12 mouse cellular contexts compared by ENCODE assay signal in genomic region chr3:32059888-32060656, GRCm38 (mm10).
DNase-seq lines count a peak whose midpoint lies in the region; ATAC-seq and TF ChIP-seq lines count a peak whose summit lies in the region.
"Had no signal": no experiment of that assay in that cellular context is flagged by ENCODE, and none has a peak within 500 bp of the region (broad histone marks: within the 10 kb centered on the region; RNA-seq: fewer than 3 reads in every experiment).

No protein-coding gene starts in this region.

- no peak overlapping the region for H3K27ac ChIP-seq in hindbrain, embryonic 13.5 days
- no peak overlapping the region for H3K27ac ChIP-seq in hindbrain, embryonic 12.5 days
- peak overlapping the region; percentile 9; the same call in 1 of the 2 replicates for H3K27ac ChIP-seq in forebrain, embryonic 15.5 days (replicated peaks)
- H3K27ac ChIP-seq in limb, embryonic 14.5 days (replicated peaks; ENCODE audit: low read depth, low read length), result no peak overlapping the region
- no peak overlapping the region for H3K27ac ChIP-seq in intestine, postnatal 0 days (ENCODE audit: low read depth, low read length)
- H3K27ac ChIP-seq: heart, embryonic 15.5 days had no signal

- no peak overlapping the region for H3K4me2 ChIP-seq in hindbrain, embryonic 13.5 days
- no peak overlapping the region for H3K4me2 ChIP-seq in hindbrain, embryonic 12.5 days (replicated peaks)
- no peak overlapping the region for H3K4me2 ChIP-seq in forebrain, embryonic 15.5 days (replicated peaks)
- no peak overlapping the region for H3K4me2 ChIP-seq in limb, embryonic 14.5 days (replicated peaks; ENCODE audit: low read depth, low read length, severe bottlenecking)
- no peak overlapping the region for H3K4me2 ChIP-seq in intestine, postnatal 0 days (replicated peaks; ENCODE audit: low read depth)
- H3K4me2 ChIP-seq: heart, embryonic 15.5 days had no signal

- peak; percentile 73 for DNase-seq in R1 (ENCODE audit: low read depth, low spot score)
- peak; percentile 39 for DNase-seq in limb, embryonic 14.5 days (ENCODE audit: low spot score)
- DNase-seq in adrenal gland, postnatal 25 days, result no peak
- no peak for DNase-seq in thymus, postnatal 25 days
- DNase-seq: cerebellum, adult 2 months; lung, postnatal 14 days had no signal

- no peak for TF ChIP-seq POLR2A in limb, embryonic 14.5 days (IDR thresholded peaks at IDR 0.05; ENCODE audit: borderline replicate concordance, extremely low read depth, insufficient read depth, insufficient read length)

- 0 out of 2 replicates have a peak, but pooled peaks have one; percentile 52 for ATAC-seq in hindbrain, embryonic 13.5 days (ENCODE audit: low FRiP score)
- ATAC-seq in hindbrain, embryonic 12.5 days (ENCODE audit: low FRiP score), result no peak
- peak; percentile 89 for ATAC-seq in forebrain, embryonic 15.5 days (replicated peaks)
- ATAC-seq in limb, embryonic 14.5 days (ENCODE audit: low FRiP score, low read depth), result peak; percentile 62; the same call in 1 of the 2 replicates
- ATAC-seq in intestine, postnatal 0 days, result no peak
- ATAC-seq: CD4-positive, CD25-positive, alpha-beta regulatory T cell, adult 4 months had no signal

- no peaks in the 10 kb centered on the region for H3K9me3 ChIP-seq in hindbrain, embryonic 13.5 days
- no peaks in the 10 kb centered on the region for H3K9me3 ChIP-seq in hindbrain, embryonic 12.5 days (replicated peaks)
- H3K9me3 ChIP-seq in forebrain, embryonic 15.5 days, result no peaks in the 10 kb centered on the region
- H3K9me3 ChIP-seq in limb, embryonic 14.5 days (ENCODE audit: control insufficient read depth, low read length), result no peaks in the 10 kb centered on the region
- no peaks in the 10 kb centered on the region for H3K9me3 ChIP-seq in intestine, postnatal 0 days (ENCODE audit: control insufficient read depth)
- H3K9me3 ChIP-seq: heart, embryonic 15.5 days had no signal

- no peak overlapping the region for H3K9ac ChIP-seq in hindbrain, embryonic 13.5 days
- no peak overlapping the region for H3K9ac ChIP-seq in hindbrain, embryonic 12.5 days
- no peak overlapping the region for H3K9ac ChIP-seq in forebrain, embryonic 15.5 days (replicated peaks)
- no peak overlapping the region for H3K9ac ChIP-seq in limb, embryonic 14.5 days (ENCODE audit: low read depth, low read length, severe bottlenecking)
- no peak overlapping the region for H3K9ac ChIP-seq in intestine, postnatal 0 days (ENCODE audit: low read depth, low read length)
- H3K9ac ChIP-seq: heart, embryonic 15.5 days had no signal

- peaks cover 12% of the 10 kb centered on the region for H3K4me1 ChIP-seq in hindbrain, embryonic 13.5 days (replicated peaks)
- H3K4me1 ChIP-seq in hindbrain, embryonic 12.5 days, result peaks cover 7% of the 10 kb centered on the region; the same call in 1 of the 2 replicates
- peaks cover 10% of the 10 kb centered on the region for H3K4me1 ChIP-seq in forebrain, embryonic 15.5 days
- no peaks in the 10 kb centered on the region; the same call in 1 of the 2 replicates for H3K4me1 ChIP-seq in limb, embryonic 14.5 days (ENCODE audit: control insufficient read depth, insufficient read depth, low read length)
- H3K4me1 ChIP-seq in intestine, postnatal 0 days (replicated peaks; ENCODE audit: control insufficient read depth, insufficient read depth, low read length), result no peaks in the 10 kb centered on the region
- H3K4me1 ChIP-seq: heart, embryonic 15.5 days had no signal

- no peak for TF ChIP-seq CTCF in intestine, postnatal 0 days (IDR thresholded peaks at IDR 0.05; ENCODE audit: low read depth)

- H3K4me3 ChIP-seq in hindbrain, embryonic 13.5 days, result no peak overlapping the region
- H3K4me3 ChIP-seq in hindbrain, embryonic 12.5 days, result no peak overlapping the region
- no peak overlapping the region for H3K4me3 ChIP-seq in forebrain, embryonic 15.5 days
- H3K4me3 ChIP-seq in limb, embryonic 14.5 days (replicated peaks; ENCODE audit: low read length), result no peak overlapping the region
- no peak overlapping the region for H3K4me3 ChIP-seq in intestine, postnatal 0 days (ENCODE audit: low read depth, low read length)
- H3K4me3 ChIP-seq: heart, embryonic 15.5 days had no signal

- no peaks in the 10 kb centered on the region for H3K36me3 ChIP-seq in hindbrain, embryonic 13.5 days
- H3K36me3 ChIP-seq in hindbrain, embryonic 12.5 days, result no peaks in the 10 kb centered on the region
- H3K36me3 ChIP-seq in forebrain, embryonic 15.5 days, result no peaks in the 10 kb centered on the region
- no peaks in the 10 kb centered on the region for H3K36me3 ChIP-seq in limb, embryonic 14.5 days (ENCODE audit: control insufficient read depth, insufficient read depth, low read length)
- H3K36me3 ChIP-seq in intestine, postnatal 0 days (ENCODE audit: control insufficient read depth, insufficient read depth), result no peaks in the 10 kb centered on the region
- H3K36me3 ChIP-seq: heart, embryonic 15.5 days had no signal

- no peaks in the 10 kb centered on the region for H3K27me3 ChIP-seq in hindbrain, embryonic 13.5 days
- no peaks in the 10 kb centered on the region for H3K27me3 ChIP-seq in hindbrain, embryonic 12.5 days
- H3K27me3 ChIP-seq in forebrain, embryonic 15.5 days, result no peaks in the 10 kb centered on the region
- no peaks in the 10 kb centered on the region for H3K27me3 ChIP-seq in limb, embryonic 14.5 days (ENCODE audit: control insufficient read depth, insufficient read depth, low read length)
- H3K27me3 ChIP-seq in intestine, postnatal 0 days (replicated peaks; ENCODE audit: control insufficient read depth, insufficient read depth, low read length), result no peaks in the 10 kb centered on the region
- H3K27me3 ChIP-seq: heart, embryonic 15.5 days had no signal

- 63% methylated on average over 10 of the region's 10 CpGs for WGBS in hindbrain, embryonic 13.5 days
- 65% methylated on average over 10 of the region's 10 CpGs for WGBS in hindbrain, embryonic 12.5 days
- WGBS in forebrain, embryonic 15.5 days, result 45% methylated on average over 10 of the region's 10 CpGs
- WGBS in limb, embryonic 14.5 days, result 29% methylated on average over 10 of the region's 10 CpGs
- 44% methylated on average over 10 of the region's 10 CpGs for WGBS in intestine, postnatal 0 days

Comparison
In these comparisons a context has a peak if more than half of its experiments do, and no peak if none do; other contexts are left out.
1. ATAC-seq: peak in hindbrain, embryonic 13.5 days (single experiment), forebrain, embryonic 15.5 days (single experiment) and limb, embryonic 14.5 days (single experiment); none in hindbrain, embryonic 12.5 days (single experiment) and intestine, postnatal 0 days (single experiment).
2. DNase-seq: peak in R1 (single experiment) and limb, embryonic 14.5 days (single experiment); none in adrenal gland, postnatal 25 days (single experiment) and thymus, postnatal 25 days (single experiment).